Mouse (Mus musculus): ENCODE measurements at regions not wholly inside any gene's neighbourhood (a gene's known extent, or its start where the extent isn't known, plus 50 kb on each side); places are given as distances from the start of the nearest gene placed in this dataset.

GRCm38 (mm10) chr9:100369921-100370320 lies 116.7 kb downstream of the Il20rb start:
- TF ChIP-seq POLR2A (IDR thresholded peaks at IDR 0.05; ENCODE audit: insufficient read depth, low read depth, low read length) = no peak
- TF ChIP-seq CTCF (IDR thresholded peaks at IDR 0.05; ENCODE audit: insufficient read depth, low read depth, low read length) = no peak
